Mouse (Mus musculus) C2C12 (cell line): ENCODE results near the gene Robo1. TPM values are rescaled to one million over a fixed set of nuclear protein-coding genes. Genes with fewer than 3 reads are reported as not detected.

Experiments
- H3K27me3 ChIP-seq: one replicate; pipeline ENCODE4 v1.6.1; 2011; ENCODE audit not compliant: control insufficient read depth, insufficient read depth, insufficient read length
- H3K36me3 ChIP-seq: one replicate; pipeline ENCODE4 v1.6.1; 2011; ENCODE audit not compliant: control insufficient read depth, insufficient read depth
- H3K4me3 ChIP-seq: one replicate; pipeline ENCODE4 v1.5.1; 2011; ENCODE audit warnings: mild to moderate bottlenecking, control low read depth; ENCODE audit not compliant: poor library complexity, insufficient read depth, severe bottlenecking
- H3K79me2 ChIP-seq: one replicate; pipeline ENCODE4 v1.6.1; 2011; ENCODE audit not compliant: control insufficient read depth, insufficient read depth
- H3K79me3 ChIP-seq: one replicate; pipeline ENCODE4 v1.6.1; 2011; ENCODE audit warnings: low read depth, control low read depth
- H3ac ChIP-seq: one replicate; pipeline ENCODE3; 2011; ENCODE audit warnings: low read depth; ENCODE audit not compliant: control insufficient read depth, insufficient read length
- CEBPB ChIP-seq: IDR thresholded peaks from one replicate; pipeline ENCODE4 v1.6.1; 2011; ENCODE audit warnings: low read depth, mild to moderate bottlenecking, control low read depth, moderate library complexity
- CTCF ChIP-seq: IDR thresholded peaks from one replicate; pipeline ENCODE4 v1.5.1; 2011; ENCODE audit not compliant: control insufficient read depth, insufficient read depth, insufficient read length
- FOSL1 ChIP-seq: IDR thresholded peaks from one replicate; pipeline ENCODE4 v1.8.0; 2011; ENCODE audit warnings: mild to moderate bottlenecking, low read length; ENCODE audit not compliant: poor library complexity, insufficient read depth, severe bottlenecking
- MAX ChIP-seq: IDR thresholded peaks from one replicate; pipeline ENCODE4 v1.6.1; 2011; ENCODE audit warnings: mild to moderate bottlenecking, control low read depth
- MYOD1 ChIP-seq: IDR thresholded peaks from one replicate; pipeline ENCODE4 v1.6.1; 2011; ENCODE audit warnings: low read depth; ENCODE audit not compliant: control insufficient read depth, insufficient read length
- MYOG ChIP-seq: IDR thresholded peaks from one replicate; pipeline ENCODE4 v1.6.1; 2011; ENCODE audit not compliant: control insufficient read depth, insufficient read length; ENCODE audit errors: extremely low read depth
- USF1 ChIP-seq: IDR thresholded peaks from one replicate; pipeline ENCODE4 v1.6.1; 2011; ENCODE audit warnings: low read depth, mild to moderate bottlenecking, control low read depth, moderate library complexity
- polyA plus RNA-seq: library from polyadenylated mRNA; unstranded; fragments of >200 nt; fragmentation: generic; extraction: Trizol; gene quantifications from one replicate; pipeline ENCODE4 v1.2.1, GENCODE M21; 2012; ENCODE audit warnings: missing spikeins

Gene Robo1
- polyA plus RNA-seq, 1 experiment: 6.5 TPM

GRCm38 (mm10) chr16:72828381-72828780 is 520.3 kb downstream of the Robo1 start:
- Histone ChIP-seq H3K36me3 (no peaks in the 10 kb centered on the region), H3K27me3 (no peaks in the 10 kb centered on the region), H3K79me3 (no peaks in the 10 kb centered on the region), H3ac (no peak overlapping the region), H3K4me3 (no peak overlapping the region), H3K79me2 (no peaks in the 10 kb centered on the region)
- TF ChIP-seq FOSL1 (no peak), CTCF (no peak), MYOG (no peak), USF1 (no peak), MAX (no peak), CEBPB (no peak), MYOD1 (no peak)

GRCm38 (mm10) chr16:72829530-72829929 is 521.4 kb downstream of the Robo1 start:
- no peak overlapping the region for H3ac ChIP-seq
- TF ChIP-seq MYOG (no peak), CTCF (no peak), FOSL1 (no peak), MAX (no peak), USF1 (no peak), CEBPB (no peak), MYOD1 (no peak)
- no peaks in the 10 kb centered on the region for H3K79me3 ChIP-seq
- H3K4me3 ChIP-seq: no peak overlapping the region
- no peaks in the 10 kb centered on the region for H3K27me3 ChIP-seq
- no peaks in the 10 kb centered on the region for H3K36me3 ChIP-seq
- no peaks in the 10 kb centered on the region for H3K79me2 ChIP-seq

GRCm38 (mm10) chr16:72830394-72831056 is 522.4 kb downstream of the Robo1 start:
- no peak overlapping the region for H3K4me3 ChIP-seq
- H3ac ChIP-seq: no peak overlapping the region
- H3K27me3 ChIP-seq: no peaks in the 10 kb centered on the region
- TF ChIP-seq USF1 (no peak), FOSL1 (no peak), CEBPB (no peak), MYOG (no peak), MYOD1 (no peak), MAX (no peak)
- H3K79me3 ChIP-seq: no peaks in the 10 kb centered on the region
- H3K79me2 ChIP-seq: no peaks in the 10 kb centered on the region
- no peaks in the 10 kb centered on the region for H3K36me3 ChIP-seq

GRCm38 (mm10) chr16:72834266-72834665 is 526.2 kb downstream of the Robo1 start:
- Histone ChIP-seq H3K36me3 (no peaks in the 10 kb centered on the region), H3K27me3 (no peaks in the 10 kb centered on the region), H3ac (no peak overlapping the region), H3K79me2 (no peaks in the 10 kb centered on the region), H3K79me3 (no peaks in the 10 kb centered on the region), H3K4me3 (no peak overlapping the region)
- TF ChIP-seq MYOG (no peak), CTCF (no peak), MAX (no peak), FOSL1 (no peak), CEBPB (no peak)

- TF ChIP-seq FOSL1 (no peak), CEBPB (no peak), MYOG (no peak), USF1 (no peak), MYOD1 (no peak), CTCF (no peak), MAX (no peak)
Observed at GRCm38 (mm10) chr16:72839031-72839430, 530.9 kb downstream of the Robo1 start.

GRCm38 (mm10) chr16:72841066-72841465 is 533.0 kb downstream of the Robo1 start:
- Histone ChIP-seq H3K27me3 (no peaks in the 10 kb centered on the region), H3K79me2 (no peaks in the 10 kb centered on the region), H3ac (no peak overlapping the region), H3K4me3 (no peak overlapping the region), H3K79me3 (no peaks in the 10 kb centered on the region), H3K36me3 (no peaks in the 10 kb centered on the region)
- no peak for TF ChIP-seq CTCF
- TF ChIP-seq CEBPB: no peak
- no peak for TF ChIP-seq MYOD1
- TF ChIP-seq MAX: no peak
- no peak for TF ChIP-seq MYOG
- no peak for TF ChIP-seq USF1
- no peak for TF ChIP-seq FOSL1

More at GRCm38 (mm10) chr16:72839031-72839430, 530.9 kb downstream of the Robo1 start:
- Histone ChIP-seq H3K4me3 (no peak overlapping the region), H3K36me3 (no peaks in the 10 kb centered on the region), H3K79me3 (no peaks in the 10 kb centered on the region), H3K79me2 (no peaks in the 10 kb centered on the region), H3K27me3 (no peaks in the 10 kb centered on the region), H3ac (no peak overlapping the region)
